Mouse (Mus musculus): ENCODE measurements around the gene Camkk1.

Camkk1 gene

GRCm38 (mm10) chr11:73015391-73016102, 3.3 kb upstream of the Camkk1 start:
- DNase-seq, result peak; percentile 74 to 77

GRCm38 (mm10) chr11:73016103-73016420, 2.7 kb upstream of the Camkk1 start:
- DNase-seq, result no peak

- peak; percentile 59 to 63 for DNase-seq
Measured at GRCm38 (mm10) chr11:73019147-73019795, 463 bp downstream of the Camkk1 start.

- DNase-seq, result no peak
Measured at GRCm38 (mm10) chr11:73020953-73021800, 2.4 kb downstream of the Camkk1 start.

GRCm38 (mm10) chr11:73023099-73023498, 4.3 kb downstream of the Camkk1 start:
- DNase-seq, result peak; percentile 74 to 78

- DNase-seq, result no peak
Measured at GRCm38 (mm10) chr11:73023827-73024226, 5.0 kb downstream of the Camkk1 start.

- DNase-seq, result no peak
Measured at GRCm38 (mm10) chr11:73024236-73024904, 5.6 kb downstream of the Camkk1 start.

- DNase-seq, result no peak
Measured at GRCm38 (mm10) chr11:73026961-73027360, 8.2 kb downstream of the Camkk1 start.

- peak; percentile 84 to 87 for DNase-seq
Measured at GRCm38 (mm10) chr11:73030821-73031498, 12.2 kb downstream of the Camkk1 start.

GRCm38 (mm10) chr11:73031536-73031935, 12.7 kb downstream of the Camkk1 start:
- DNase-seq, result no peak

GRCm38 (mm10) chr11:73036077-73036476, 17.3 kb downstream of the Camkk1 start:
- DNase-seq, result no peak

- no peak for DNase-seq
Measured at GRCm38 (mm10) chr11:73036889-73037288, 18.1 kb downstream of the Camkk1 start.

- no peak for DNase-seq
Measured at GRCm38 (mm10) chr11:73037691-73038090, 18.9 kb downstream of the Camkk1 start.

GRCm38 (mm10) chr11:73039102-73039799, 20.4 kb downstream of the Camkk1 start:
- peak; percentile 38 to 56 for DNase-seq

- DNase-seq, result no peak
Measured at GRCm38 (mm10) chr11:73044229-73044755, 25.5 kb downstream of the Camkk1 start.

GRCm38 (mm10) chr11:73044789-73045188, 26.0 kb downstream of the Camkk1 start:
- DNase-seq, result no peak

GRCm38 (mm10) chr11:73047542-73047996, 28.8 kb downstream of the Camkk1 start, which contains the start of gene Ncbp3:
Gene Ncbp3, plus strand, starts transcription at chr11:73047783.
- peak; percentile 95 to 96 for DNase-seq

- DNase-seq, result no peak
Measured at GRCm38 (mm10) chr11:73048030-73048876, 29.4 kb downstream of the Camkk1 start.

- peak; percentile 80 to 84 for DNase-seq
Measured at GRCm38 (mm10) chr11:73049335-73049734, 30.5 kb downstream of the Camkk1 start.

- DNase-seq, result no peak
Measured at GRCm38 (mm10) chr11:73052795-73053194, 34.0 kb downstream of the Camkk1 start.
